Mouse (Mus musculus): ENCODE results near the gene Greb1. TPM values are rescaled to one million over a fixed set of nuclear protein-coding genes. Genes with fewer than 3 reads are reported as not detected.
A peak's percentile ranks its signal among the peaks of the same experiment; 100 is the strongest.

Gene Greb1
- polyA plus RNA-seq, 1 experiment from 2014 or later: 3.8 TPM

DNA sequence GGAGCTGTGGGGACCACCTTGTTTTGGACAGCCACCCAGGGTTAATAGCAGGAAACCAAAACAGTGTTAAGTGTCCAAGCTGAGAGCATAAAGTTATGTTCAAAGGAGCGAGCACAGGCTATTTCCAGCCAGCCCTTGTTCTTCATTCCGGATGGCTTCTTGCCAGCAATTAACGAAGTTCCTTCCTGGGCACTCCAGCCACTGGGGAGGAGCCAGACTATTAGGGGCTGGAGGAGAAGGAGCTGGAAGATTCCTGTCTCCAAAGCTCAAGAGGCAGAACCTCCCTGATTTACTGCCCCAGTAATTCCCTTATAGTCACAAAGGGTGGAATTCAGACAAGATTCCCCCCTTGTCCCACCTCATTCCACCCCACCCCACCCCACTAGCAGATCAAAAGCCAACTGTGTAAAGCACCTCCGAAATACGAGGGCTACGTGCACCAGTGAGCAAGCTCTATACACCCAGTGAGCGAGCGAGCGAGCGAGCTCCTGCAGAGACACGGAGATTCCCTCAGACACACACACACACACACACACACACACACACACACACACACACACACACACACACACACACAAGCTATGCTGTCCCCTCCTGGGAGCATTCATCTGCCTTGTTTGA lies 69.5 kb downstream of the Greb1 start:
- Histone ChIP-seq H3K9ac (ENCODE audit: low read length) (peak overlapping the region; percentile 8; the same call in 1 of the 2 replicates), H3K4me1 (replicated peaks; ENCODE audit: control insufficient read depth, insufficient read depth, low read length) (peaks cover 3% of the 10 kb centered on the region), H3K27ac (ENCODE audit: low read length) (peak overlapping the region; percentile 73), H3K9me3 (ENCODE audit: control insufficient read depth, low read length) (no peaks in the 10 kb centered on the region), H3K4me2 (ENCODE audit: low read depth, low read length) (peak overlapping the region; percentile 34), H3K27me3 (ENCODE audit: control insufficient read depth, insufficient read depth, low read depth, low read length) (no peaks in the 10 kb centered on the region), H3K4me3 (ENCODE audit: low read length) (no peak overlapping the region), H3K36me3 (ENCODE audit: control insufficient read depth, insufficient read depth, low read length) (no peaks in the 10 kb centered on the region)
- 37% methylated on average over 11 of the region's 11 CpGs for WGBS
- peak; percentile 87 for ATAC-seq (ENCODE audit: low read depth)

DNA sequence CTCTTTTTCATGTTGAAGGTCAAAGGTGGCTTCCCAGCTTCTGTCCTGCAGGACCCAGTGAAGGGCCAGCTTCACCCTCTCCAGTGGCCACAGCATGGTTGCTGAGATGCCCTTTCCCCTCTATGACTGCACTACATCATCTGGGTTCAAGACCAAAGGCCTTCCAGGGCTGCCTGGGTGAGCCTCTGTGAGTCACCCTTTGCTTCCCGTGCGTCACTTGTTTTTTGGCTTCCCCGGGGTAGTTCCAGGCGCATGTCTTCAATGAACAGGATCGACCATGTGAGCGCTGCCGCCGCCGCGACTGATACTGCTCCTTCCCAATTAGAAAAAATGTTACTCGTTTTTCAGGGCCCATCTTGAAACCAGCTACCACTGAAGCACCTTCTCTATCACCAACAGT lies 70.5 kb downstream of the Greb1 start:
- no peaks in the 10 kb centered on the region for H3K27me3 ChIP-seq (ENCODE audit: control insufficient read depth, insufficient read depth, low read depth, low read length)
- H3K27ac ChIP-seq (ENCODE audit: low read length): no peak overlapping the region
- 89% methylated on average over 11 of the region's 11 CpGs for WGBS

DNA sequence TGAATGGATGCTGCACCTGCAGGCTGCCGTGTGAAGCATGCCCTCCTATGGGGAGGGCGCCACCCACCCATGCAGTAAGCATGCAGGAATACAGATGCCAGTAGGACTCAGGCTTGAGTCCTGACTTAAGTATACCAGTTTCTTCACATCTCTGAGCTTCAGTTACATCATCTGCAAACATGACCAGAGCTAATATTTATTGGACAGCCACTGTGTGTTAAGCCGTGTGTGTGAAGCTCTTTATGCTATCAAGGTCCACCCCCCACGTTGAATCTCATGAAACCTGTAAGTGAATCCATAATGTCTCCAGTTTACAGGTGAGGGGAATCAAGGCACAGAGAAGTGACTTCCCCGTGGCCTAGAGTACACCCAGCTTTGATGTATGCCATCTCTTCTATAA lies 72.5 kb downstream of the Greb1 start:
- no peaks in the 10 kb centered on the region for H3K9me3 ChIP-seq (ENCODE audit: control insufficient read depth, low read length)
- H3K27me3 ChIP-seq (ENCODE audit: control insufficient read depth, insufficient read depth, low read depth, low read length): no peaks in the 10 kb centered on the region
- H3K36me3 ChIP-seq (ENCODE audit: control insufficient read depth, insufficient read depth, low read length): no peaks in the 10 kb centered on the region
- H3K27ac ChIP-seq (ENCODE audit: low read length): no peak overlapping the region
- WGBS: 81% methylated on average over 5 of the region's 5 CpGs
- peaks cover 3% of the 10 kb centered on the region for H3K4me1 ChIP-seq (replicated peaks; ENCODE audit: control insufficient read depth, insufficient read depth, low read length)
- ATAC-seq (ENCODE audit: low read depth): no peak
- no peak overlapping the region for H3K4me2 ChIP-seq (ENCODE audit: low read depth, low read length)
- no peak overlapping the region for H3K9ac ChIP-seq (ENCODE audit: low read length)
- no peak overlapping the region for H3K4me3 ChIP-seq (ENCODE audit: low read length)

More for the DNA sequence above, 70.5 kb downstream of the Greb1 start:
- H3K9ac ChIP-seq (ENCODE audit: low read length): no peak overlapping the region
- no peaks in the 10 kb centered on the region for H3K9me3 ChIP-seq (ENCODE audit: control insufficient read depth, low read length)
- no peak overlapping the region for H3K4me3 ChIP-seq (ENCODE audit: low read length)
- no peak for ATAC-seq (ENCODE audit: low read depth)
- H3K4me1 ChIP-seq (replicated peaks; ENCODE audit: control insufficient read depth, insufficient read depth, low read length): peaks cover 3% of the 10 kb centered on the region
- no peak overlapping the region for H3K4me2 ChIP-seq (ENCODE audit: low read depth, low read length)
- no peaks in the 10 kb centered on the region for H3K36me3 ChIP-seq (ENCODE audit: control insufficient read depth, insufficient read depth, low read length)

GRCm38 (mm10) chr12:16726229-16726628 lies 74.5 kb downstream of the Greb1 start:
- no peaks in the 10 kb centered on the region for H3K36me3 ChIP-seq (ENCODE audit: control insufficient read depth, insufficient read depth, low read length)
- ATAC-seq (ENCODE audit: low read depth): no peak
- H3K9ac ChIP-seq (ENCODE audit: low read length): no peak overlapping the region
- no peaks in the 10 kb centered on the region for H3K27me3 ChIP-seq (ENCODE audit: control insufficient read depth, insufficient read depth, low read depth, low read length)
- 44% methylated on average over 3 of the region's 3 CpGs for WGBS
- H3K9me3 ChIP-seq (ENCODE audit: control insufficient read depth, low read length): no peaks in the 10 kb centered on the region
- peaks cover under 1% of the 10 kb centered on the region for H3K4me1 ChIP-seq (replicated peaks; ENCODE audit: control insufficient read depth, insufficient read depth, low read length)
- H3K4me3 ChIP-seq (ENCODE audit: low read length): no peak overlapping the region
- no peak overlapping the region for H3K27ac ChIP-seq (ENCODE audit: low read length)
- no peak overlapping the region for H3K4me2 ChIP-seq (ENCODE audit: low read depth, low read length)

- H3K4me1 ChIP-seq (replicated peaks; ENCODE audit: control insufficient read depth, insufficient read depth, low read length): no peaks in the 10 kb centered on the region
- no peaks in the 10 kb centered on the region for H3K36me3 ChIP-seq (ENCODE audit: control insufficient read depth, insufficient read depth, low read length)
- WGBS: 39% methylated on average over 3 of the region's 3 CpGs
- ATAC-seq (ENCODE audit: low read depth): no peak
- H3K9me3 ChIP-seq (ENCODE audit: control insufficient read depth, low read length): no peaks in the 10 kb centered on the region
- H3K4me3 ChIP-seq (ENCODE audit: low read length): no peak overlapping the region
- no peak overlapping the region for H3K9ac ChIP-seq (ENCODE audit: low read length)
- H3K27me3 ChIP-seq (ENCODE audit: control insufficient read depth, insufficient read depth, low read depth, low read length): no peaks in the 10 kb centered on the region
- H3K27ac ChIP-seq (ENCODE audit: low read length): no peak overlapping the region
- H3K4me2 ChIP-seq (ENCODE audit: low read depth, low read length): no peak overlapping the region
Measured at GRCm38 (mm10) chr12:16723601-16724000, 77.1 kb downstream of the Greb1 start.

DNA sequence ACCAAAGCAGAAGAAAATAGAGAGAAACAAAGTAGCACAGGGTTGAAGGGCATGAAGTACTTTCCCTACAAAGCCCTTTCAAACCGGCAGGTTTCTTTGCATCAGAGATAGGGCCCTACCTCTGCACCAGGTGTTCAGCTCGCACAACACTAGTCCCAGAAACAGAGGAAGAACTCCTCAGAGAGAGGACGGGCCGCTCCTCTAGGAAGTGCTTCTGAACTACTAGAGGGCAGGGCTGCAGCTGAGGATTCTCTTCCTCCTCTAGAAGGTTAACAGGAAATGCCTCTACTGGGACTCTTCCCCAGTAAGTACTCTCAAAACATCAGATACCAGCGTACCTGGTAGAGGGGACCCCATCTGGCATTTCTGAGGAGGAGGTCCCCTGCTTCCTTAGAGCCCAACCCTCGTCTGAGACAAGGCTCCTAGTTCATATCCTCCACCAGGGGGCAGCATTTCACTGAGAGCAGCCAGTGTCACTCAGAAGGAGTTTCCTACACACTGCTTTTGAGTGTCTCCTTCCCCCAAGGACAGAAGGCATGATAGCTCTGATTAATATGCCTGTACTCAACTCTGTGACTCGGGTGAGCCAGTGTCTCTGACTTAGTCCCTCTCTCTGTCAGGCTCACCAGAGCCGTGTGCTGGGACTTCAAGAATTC lies 81.9 kb downstream of the Greb1 start:
- H3K27ac ChIP-seq (ENCODE audit: low read length): no peak overlapping the region
- peak; percentile 66 for ATAC-seq (ENCODE audit: low read depth)
- no peaks in the 10 kb centered on the region for H3K27me3 ChIP-seq (ENCODE audit: control insufficient read depth, insufficient read depth, low read depth, low read length)
- H3K9me3 ChIP-seq (ENCODE audit: control insufficient read depth, low read length): no peaks in the 10 kb centered on the region
- no peak overlapping the region for H3K9ac ChIP-seq (ENCODE audit: low read length)
- H3K4me1 ChIP-seq (replicated peaks; ENCODE audit: control insufficient read depth, insufficient read depth, low read length): no peaks in the 10 kb centered on the region
- WGBS: 32% methylated on average over 8 of the region's 8 CpGs
- H3K36me3 ChIP-seq (ENCODE audit: control insufficient read depth, insufficient read depth, low read length): no peaks in the 10 kb centered on the region
- H3K4me2 ChIP-seq (ENCODE audit: low read depth, low read length): no peak overlapping the region
- H3K4me3 ChIP-seq (ENCODE audit: low read length): no peak overlapping the region

- WGBS: 56% methylated on average over 1 of the region's 1 CpGs
- H3K27ac ChIP-seq (ENCODE audit: low read length): no peak overlapping the region
- no peaks in the 10 kb centered on the region for H3K9me3 ChIP-seq (ENCODE audit: control insufficient read depth, low read length)
- H3K4me2 ChIP-seq (ENCODE audit: low read depth, low read length): no peak overlapping the region
- no peak overlapping the region for H3K9ac ChIP-seq (ENCODE audit: low read length)
- H3K36me3 ChIP-seq (ENCODE audit: control insufficient read depth, insufficient read depth, low read length): no peaks in the 10 kb centered on the region
- H3K4me1 ChIP-seq (replicated peaks; ENCODE audit: control insufficient read depth, insufficient read depth, low read length): no peaks in the 10 kb centered on the region
- H3K4me3 ChIP-seq (ENCODE audit: low read length): no peak overlapping the region
- no peaks in the 10 kb centered on the region for H3K27me3 ChIP-seq (ENCODE audit: control insufficient read depth, insufficient read depth, low read depth, low read length)
- no peak for ATAC-seq (ENCODE audit: low read depth)
Measured at GRCm38 (mm10) chr12:16717653-16718052, 83.0 kb downstream of the Greb1 start.

DNA sequence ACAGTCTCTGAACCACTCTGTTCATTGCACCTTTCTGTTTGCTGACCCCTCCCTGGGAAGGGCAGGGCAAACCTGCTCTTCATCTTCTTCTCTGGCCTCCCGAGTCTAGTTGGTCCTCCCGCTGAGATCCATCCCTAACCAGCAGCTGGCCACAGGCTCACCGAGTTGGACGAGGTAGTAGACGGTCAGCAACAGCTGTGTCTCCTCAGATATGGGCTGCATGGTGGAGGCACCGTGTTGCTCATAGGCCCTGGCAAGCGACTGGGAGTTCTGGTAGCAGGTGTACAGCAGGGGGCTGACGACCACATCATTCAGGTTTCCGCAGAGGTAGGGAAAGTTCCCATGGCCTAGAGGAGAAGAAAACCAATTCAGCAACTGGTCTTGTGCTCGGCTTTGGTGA lies 86.1 kb downstream of the Greb1 start:
- ATAC-seq (ENCODE audit: low read depth): no peak
- H3K9ac ChIP-seq (ENCODE audit: low read length): no peak overlapping the region
- H3K4me2 ChIP-seq (ENCODE audit: low read depth, low read length): no peak overlapping the region
- H3K27ac ChIP-seq (ENCODE audit: low read length): no peak overlapping the region
- 81% methylated on average over 10 of the region's 10 CpGs for WGBS
- H3K9me3 ChIP-seq (ENCODE audit: control insufficient read depth, low read length): no peaks in the 10 kb centered on the region
- H3K27me3 ChIP-seq (ENCODE audit: control insufficient read depth, insufficient read depth, low read depth, low read length): no peaks in the 10 kb centered on the region
- H3K36me3 ChIP-seq (ENCODE audit: control insufficient read depth, insufficient read depth, low read length): no peaks in the 10 kb centered on the region
- H3K4me3 ChIP-seq (ENCODE audit: low read length): no peak overlapping the region
- H3K4me1 ChIP-seq (replicated peaks; ENCODE audit: control insufficient read depth, insufficient read depth, low read length): no peaks in the 10 kb centered on the region

DNA sequence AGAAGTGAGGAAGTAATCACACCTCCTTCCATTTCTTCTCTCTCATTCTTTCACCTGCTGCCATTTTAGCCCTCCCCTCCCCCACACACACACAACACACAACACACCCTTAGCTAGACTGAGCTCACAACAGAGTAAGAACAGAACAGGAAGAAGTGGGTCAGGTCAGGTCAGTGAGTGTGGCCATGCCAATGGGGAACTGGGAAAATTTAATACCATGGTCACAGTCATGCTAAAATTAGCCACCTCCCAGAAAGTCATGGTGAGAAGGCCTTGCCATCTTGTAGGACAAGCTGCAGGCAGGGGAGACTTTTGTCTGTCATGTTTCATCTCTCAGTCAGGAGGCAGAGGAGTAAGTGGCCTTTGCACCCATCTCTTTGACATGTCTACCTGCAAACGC lies 102.0 kb downstream of the Greb1 start:
- Histone ChIP-seq H3K9me3 (ENCODE audit: control insufficient read depth, low read length) (no peaks in the 10 kb centered on the region), H3K4me2 (ENCODE audit: low read depth, low read length) (no peak overlapping the region), H3K27ac (ENCODE audit: low read length) (no peak overlapping the region), H3K4me1 (replicated peaks; ENCODE audit: control insufficient read depth, insufficient read depth, low read length) (no peaks in the 10 kb centered on the region), H3K9ac (ENCODE audit: low read length) (no peak overlapping the region), H3K4me3 (ENCODE audit: low read length) (no peak overlapping the region), H3K36me3 (ENCODE audit: control insufficient read depth, insufficient read depth, low read length) (no peaks in the 10 kb centered on the region), H3K27me3 (ENCODE audit: control insufficient read depth, insufficient read depth, low read depth, low read length) (no peaks in the 10 kb centered on the region)
- ATAC-seq (ENCODE audit: low read depth): no peak
- 93% methylated on average over 1 of the region's 1 CpGs for WGBS

Data from lung, embryonic 16.5 days (tissue).